Mouse (Mus musculus) central nervous system, embryonic 11.5 days (tissue): ENCODE measurements around the gene Fundc2. TPM values are rescaled to one million over a fixed set of nuclear protein-coding genes. Genes with fewer than 3 reads are reported as not detected.

Experiments used
- polyA plus RNA-seq: library from polyadenylated mRNA; depleted of rRNA; stranded (reverse); fragments of >200 nt; gene quantifications from 2 replicates; pipeline ENCODE4 v1.2.3, GENCODE M21; 2012; rRNA removed

Gene Fundc2
- 15.9 and 27.7 TPM in 2 replicates for polyA plus RNA-seq

DNA sequence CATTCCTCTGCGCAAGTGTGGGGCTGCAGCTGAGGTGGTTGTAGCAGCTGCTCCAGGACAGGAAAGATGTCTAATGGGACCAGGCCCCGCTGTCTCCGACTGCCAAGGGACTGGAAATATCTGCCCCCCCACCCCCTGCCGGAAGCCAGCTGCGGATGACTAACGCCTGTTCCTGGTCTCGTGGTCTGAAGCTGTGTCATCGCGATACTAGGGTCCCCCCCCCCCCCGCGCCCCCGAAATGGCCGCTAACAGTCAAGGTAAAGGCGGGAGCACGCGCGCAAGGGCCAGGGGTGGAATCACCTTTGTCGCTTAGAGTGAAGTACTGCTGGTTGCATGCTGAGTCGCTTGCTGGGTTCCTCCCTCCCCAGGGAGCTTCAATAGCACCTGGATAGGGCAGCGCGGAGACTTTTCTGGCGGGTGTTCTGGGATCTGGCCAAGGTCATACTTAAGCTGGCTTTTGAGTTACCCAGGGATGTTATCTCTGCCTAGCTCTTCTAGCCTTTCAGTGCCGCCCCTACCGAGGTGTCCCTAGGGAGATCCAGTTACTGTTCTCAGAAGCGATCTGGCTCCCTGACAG is at the start of gene Fundc2, which contains the start of gene F8:
Gene Fundc2, plus strand, starts transcription at position 205 of the 577 bp plus-strand sequence.
Gene F8, minus strand, starts transcription at position 421 of the 577 bp plus-strand sequence.

DNA sequence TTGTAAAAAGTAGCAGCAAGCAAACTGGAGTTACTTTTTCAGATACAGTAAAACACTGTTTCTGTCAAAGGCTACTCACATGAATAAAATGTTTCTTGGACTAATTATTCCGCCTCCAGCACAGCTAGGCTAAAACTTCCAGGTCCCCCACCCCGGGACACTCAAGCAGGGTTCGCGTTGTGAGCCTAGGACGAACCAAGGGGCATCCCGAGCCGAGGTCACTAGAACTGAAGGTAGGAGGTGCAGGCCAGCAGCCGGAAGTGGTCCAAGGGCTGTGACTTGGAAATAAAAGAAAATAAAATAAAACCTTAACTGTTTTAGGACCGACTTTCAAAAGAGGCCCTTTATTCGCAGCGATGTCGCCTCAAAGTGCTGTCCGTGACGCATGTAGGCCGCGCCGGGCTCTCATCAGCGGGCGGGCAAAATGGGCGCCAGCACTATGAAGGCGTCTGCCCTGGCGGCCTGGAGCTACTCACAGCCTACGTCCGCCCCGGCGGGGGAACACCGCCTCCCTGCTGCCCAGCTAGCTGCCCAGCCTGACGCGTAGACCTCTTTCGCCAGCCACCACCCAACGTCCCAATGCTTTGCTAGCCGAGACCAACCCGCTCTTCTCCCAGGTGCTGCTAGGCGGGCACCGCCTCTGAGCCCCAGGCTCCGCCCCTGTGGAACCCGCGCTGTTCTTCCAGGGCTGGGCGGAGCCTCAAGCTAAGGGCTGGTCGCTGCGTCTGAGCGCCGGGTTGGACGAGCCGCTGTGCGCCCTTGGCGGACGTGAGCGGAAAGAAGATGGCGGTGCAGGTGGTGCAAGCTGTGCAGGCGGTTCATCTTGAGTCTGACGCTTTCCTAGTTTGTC is 34.0 kb downstream of the Fundc2 start, which contains the start of the genes Cmc4, Mtcp1 and Brcc3:
Gene Cmc4, minus strand, starts transcription at position 649 of the 850 bp plus-strand sequence.
Gene Mtcp1, minus strand, starts transcription at position 653 of the 850 bp plus-strand sequence.
Gene Brcc3, plus strand, starts transcription at position 693 of the 850 bp plus-strand sequence.

Other genes with a start within 250 kb of the Fundc2 start
- gene Smim9, start 218.6 kb upstream of the Fundc2 start, polyA plus RNA-seq, result not detected in 2 replicates
- 0.22 and 0.80 TPM in 2 replicates for gene F8, start 216 bp downstream of the Fundc2 start, polyA plus RNA-seq
- 18.6 and 20.4 TPM in 2 replicates for gene Cmc4, start 34.2 kb downstream of the Fundc2 start, polyA plus RNA-seq
- gene Mtcp1, start 34.2 kb downstream of the Fundc2 start, polyA plus RNA-seq, result 8.0 and 13.7 TPM in 2 replicates
- gene Brcc3, start 34.2 kb downstream of the Fundc2 start, polyA plus RNA-seq, result 26.7 and 38.6 TPM in 2 replicates
- 47.0 and 72.7 TPM in 2 replicates for gene Vbp1, start 131.9 kb downstream of the Fundc2 start, polyA plus RNA-seq
- gene Rab39b, start 195.8 kb downstream of the Fundc2 start, polyA plus RNA-seq, result 4.9 and 7.8 TPM in 2 replicates